Mouse (Mus musculus): ENCODE data around the gene Trpt1. TPM values are rescaled to one million over a fixed set of nuclear protein-coding genes. Genes with fewer than 3 reads are reported as not detected.

Gene Trpt1
- polyA plus RNA-seq, 1 experiment: 19.3 TPM

DNA sequence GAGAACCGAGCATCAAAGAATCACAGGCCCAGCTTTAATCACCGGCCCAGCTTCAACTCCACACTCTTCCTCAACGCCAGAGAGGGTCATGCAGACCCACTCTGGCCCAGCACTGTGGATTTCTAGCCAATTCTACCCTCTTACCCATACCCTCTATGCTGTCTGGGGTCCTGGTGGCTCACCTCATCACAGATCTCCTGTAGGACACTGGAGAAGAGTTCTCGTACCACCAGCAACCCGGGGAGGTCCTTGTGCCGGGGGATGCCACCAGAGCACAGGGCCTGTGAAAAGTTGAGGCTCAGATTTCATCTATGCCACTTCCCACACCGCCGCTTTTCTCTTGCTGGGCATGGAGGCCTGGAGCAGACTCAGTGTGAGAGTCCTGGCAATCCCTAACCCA is 1.4 kb upstream of the Trpt1 start:
- peak; percentile 1 for DNase-seq
- 74% methylated on average over 8 of the region's 8 CpGs for WGBS
- Histone ChIP-seq H3K4me1 (ENCODE audit: control insufficient read depth, insufficient read depth, low read length) (peaks cover 4% of the 10 kb centered on the region; the same call in 1 of the 2 replicates), H3K36me3 (ENCODE audit: control insufficient read depth, insufficient read depth, low read length) (no peaks in the 10 kb centered on the region), H3K4me3 (ENCODE audit: insufficient read depth, low read depth, low read length) (peak overlapping the region; percentile 64), H3K27me3 (replicated peaks; ENCODE audit: control insufficient read depth, insufficient read depth, low read length) (no peaks in the 10 kb centered on the region), H3K27ac (ENCODE audit: insufficient read depth, low read depth, low read length) (no peak overlapping the region)
- TF ChIP-seq CTCF (conservative IDR thresholded peaks at IDR 0.05; ENCODE audit: insufficient read depth, insufficient read length, low read depth, low read length): no peak
- TF ChIP-seq POLR2A (IDR thresholded peaks at IDR 0.05; ENCODE audit: low read depth, low read length): no peak

DNA sequence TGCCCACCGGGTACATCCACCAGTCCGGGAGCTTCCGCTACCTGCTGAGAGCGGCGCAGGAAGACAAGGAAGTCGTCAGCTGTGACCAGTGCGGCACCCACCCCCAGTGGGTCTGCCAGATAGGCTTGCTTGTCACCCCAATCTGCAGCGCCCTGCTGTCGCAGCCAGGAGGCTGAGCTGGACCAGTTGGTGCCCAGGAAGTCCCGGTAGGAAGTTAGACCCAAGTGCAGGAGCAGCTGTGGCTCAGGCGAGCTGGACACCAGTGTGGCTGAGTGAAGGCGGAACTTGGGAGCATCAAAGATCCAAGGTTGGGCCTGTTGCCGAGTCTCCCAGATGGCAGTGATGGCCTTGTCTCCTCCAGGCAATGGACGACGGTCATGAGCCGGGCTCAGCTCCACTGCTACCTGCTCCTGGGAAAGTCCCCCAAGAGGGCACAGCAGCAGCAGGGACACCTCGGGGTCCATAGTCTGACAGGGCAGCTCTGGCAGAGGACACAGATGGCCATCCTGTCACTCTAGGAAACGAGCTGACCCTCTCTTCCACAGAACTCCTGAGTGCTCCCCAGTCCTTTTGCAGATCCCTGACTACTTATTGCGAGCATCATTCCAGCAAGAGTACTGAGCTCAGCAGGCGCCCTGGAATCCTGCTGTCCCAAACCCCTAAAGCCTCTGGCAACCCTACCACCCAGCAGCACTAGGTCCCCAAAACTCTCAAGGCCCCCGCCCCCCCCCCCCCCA is 508 bp upstream of the Trpt1 start:
- 26% methylated on average over 21 of the region's 21 CpGs for WGBS
- peak; percentile 30 for DNase-seq

DNA sequence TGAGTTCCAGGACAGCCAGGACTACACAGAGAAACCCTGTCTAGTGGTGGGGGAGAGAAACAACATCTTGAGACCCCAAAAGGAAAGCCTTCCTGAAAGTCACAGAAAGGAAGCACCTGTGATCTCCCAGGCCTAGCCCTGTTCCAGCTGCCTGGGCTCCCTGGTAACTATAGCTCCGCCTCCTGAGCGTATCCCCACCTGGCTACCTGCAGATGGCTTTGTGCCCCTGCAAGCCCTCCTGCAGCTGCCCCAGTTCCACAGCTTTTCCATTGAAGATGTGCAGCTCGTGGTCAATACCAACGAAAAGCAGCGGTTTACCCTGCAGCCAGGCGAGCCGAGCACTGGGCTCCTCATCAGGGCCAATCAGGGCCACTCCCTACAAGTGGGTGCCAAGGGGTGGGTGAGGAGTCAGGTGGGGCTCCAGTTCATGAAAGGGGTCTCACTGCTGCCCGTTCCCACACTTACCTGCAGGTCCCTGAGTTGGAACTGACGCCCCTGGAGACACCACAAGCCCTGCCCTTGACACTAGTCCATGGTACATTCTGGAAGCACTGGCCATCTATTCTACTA is 1.9 kb downstream of the Trpt1 start:
- peak; percentile 0 for DNase-seq
- Histone ChIP-seq H3K27me3 (replicated peaks; ENCODE audit: control insufficient read depth, insufficient read depth, low read length) (no peaks in the 10 kb centered on the region), H3K27ac (ENCODE audit: insufficient read depth, low read depth, low read length) (no peak overlapping the region), H3K36me3 (ENCODE audit: control insufficient read depth, insufficient read depth, low read length) (no peaks in the 10 kb centered on the region), H3K4me1 (ENCODE audit: control insufficient read depth, insufficient read depth, low read length) (no peaks in the 10 kb centered on the region; the same call in 1 of the 2 replicates), H3K4me3 (ENCODE audit: insufficient read depth, low read depth, low read length) (no peak overlapping the region)
- TF ChIP-seq POLR2A (IDR thresholded peaks at IDR 0.05; ENCODE audit: low read depth, low read length) (no peak), CTCF (conservative IDR thresholded peaks at IDR 0.05; ENCODE audit: insufficient read depth, insufficient read length, low read depth, low read length) (no peak)
- 91% methylated on average over 9 of the region's 9 CpGs for WGBS

More for the DNA sequence above, 508 bp upstream of the Trpt1 start:
- Histone ChIP-seq H3K4me3 (ENCODE audit: insufficient read depth, low read depth, low read length) (peak overlapping the region; percentile 64), H3K27me3 (replicated peaks; ENCODE audit: control insufficient read depth, insufficient read depth, low read length) (no peaks in the 10 kb centered on the region), H3K36me3 (ENCODE audit: control insufficient read depth, insufficient read depth, low read length) (no peaks in the 10 kb centered on the region), H3K4me1 (ENCODE audit: control insufficient read depth, insufficient read depth, low read length) (peaks cover 4% of the 10 kb centered on the region; the same call in 1 of the 2 replicates), H3K27ac (ENCODE audit: insufficient read depth, low read depth, low read length) (peak overlapping the region; percentile 74)
- no peak for TF ChIP-seq CTCF (conservative IDR thresholded peaks at IDR 0.05; ENCODE audit: insufficient read depth, insufficient read length, low read depth, low read length)
- no peak for TF ChIP-seq POLR2A (IDR thresholded peaks at IDR 0.05; ENCODE audit: low read depth, low read length)

DNA sequence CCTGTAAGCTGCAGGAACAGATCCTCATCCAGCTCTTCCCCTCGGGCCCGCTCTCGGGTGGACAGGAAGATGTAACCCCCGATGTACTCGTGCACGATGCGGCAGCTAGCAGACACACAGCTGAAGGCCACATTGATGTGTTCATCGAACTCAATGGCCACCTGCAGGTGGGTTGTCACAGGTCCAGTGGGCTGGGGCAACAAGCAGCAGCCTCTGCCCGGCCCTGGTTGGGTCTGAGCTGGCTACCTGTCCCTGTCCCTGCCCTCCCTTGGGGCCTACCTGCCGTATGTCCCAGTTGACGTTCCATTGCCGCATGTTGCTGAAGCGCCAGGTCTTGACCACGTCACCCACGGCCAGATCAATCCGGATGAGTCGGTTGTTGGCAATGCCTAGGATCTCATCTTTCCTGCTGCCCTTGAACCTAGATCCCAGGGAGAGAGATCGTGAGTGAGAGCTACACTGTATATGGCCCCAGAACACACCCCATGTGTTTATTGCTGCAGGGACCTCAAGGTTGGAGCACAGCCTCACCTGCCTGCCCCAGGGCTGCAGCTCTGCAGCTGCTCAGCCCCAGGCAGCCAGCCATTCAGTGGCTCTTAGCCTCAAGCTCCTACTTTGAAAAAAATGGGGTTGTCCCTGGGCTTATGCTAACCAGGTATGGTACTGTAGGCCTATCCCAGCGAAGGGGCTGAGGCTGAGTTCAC is 3.6 kb downstream of the Trpt1 start:
- TF ChIP-seq CTCF (conservative IDR thresholded peaks at IDR 0.05; ENCODE audit: insufficient read depth, insufficient read length, low read depth, low read length): no peak
- TF ChIP-seq POLR2A (IDR thresholded peaks at IDR 0.05; ENCODE audit: low read depth, low read length): no peak
- Histone ChIP-seq H3K27ac (ENCODE audit: insufficient read depth, low read depth, low read length) (no peak overlapping the region), H3K27me3 (replicated peaks; ENCODE audit: control insufficient read depth, insufficient read depth, low read length) (no peaks in the 10 kb centered on the region), H3K4me1 (ENCODE audit: control insufficient read depth, insufficient read depth, low read length) (no peaks in the 10 kb centered on the region; the same call in 1 of the 2 replicates), H3K4me3 (ENCODE audit: insufficient read depth, low read depth, low read length) (no peak overlapping the region), H3K36me3 (ENCODE audit: control insufficient read depth, insufficient read depth, low read length) (no peaks in the 10 kb centered on the region)
- WGBS: 93% methylated on average over 19 of the region's 19 CpGs
- DNase-seq: no peak

DNA sequence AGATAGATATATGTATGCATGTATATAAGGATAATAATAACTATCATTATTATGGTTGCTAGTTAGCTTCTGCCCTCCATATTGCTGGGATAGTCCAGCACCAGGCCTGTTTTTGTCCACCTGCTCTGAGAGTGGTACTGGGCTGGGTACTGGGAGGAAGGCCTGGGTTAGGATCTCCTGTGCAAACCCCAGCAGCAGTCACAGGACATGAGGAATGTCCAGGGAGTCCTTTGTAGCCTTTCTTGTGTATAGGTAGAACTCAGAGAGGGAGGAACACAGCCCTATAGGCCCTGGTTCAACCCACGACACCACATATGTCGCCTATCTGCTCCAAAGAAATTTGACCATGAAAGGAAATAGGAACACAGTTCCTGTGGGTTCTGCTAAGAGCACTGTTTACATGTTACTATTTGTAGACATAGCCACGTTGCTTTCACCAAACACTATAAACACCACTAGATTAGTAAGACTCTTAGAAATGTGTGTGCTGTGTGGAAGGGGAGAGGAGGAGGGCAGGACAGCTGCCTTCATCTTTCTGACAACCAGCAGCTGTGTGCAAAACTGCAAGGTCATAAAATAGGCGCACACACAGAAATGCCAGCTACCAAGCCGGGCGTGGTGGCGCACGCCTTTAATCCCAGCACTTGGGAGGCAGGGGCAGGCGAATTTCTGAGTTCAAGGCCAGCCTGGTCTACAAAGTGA is 11.1 kb downstream of the Trpt1 start:
- no peaks in the 10 kb centered on the region for H3K36me3 ChIP-seq (ENCODE audit: control insufficient read depth, insufficient read depth, low read length)
- no peak overlapping the region for H3K27ac ChIP-seq (ENCODE audit: insufficient read depth, low read depth, low read length)
- H3K4me3 ChIP-seq (ENCODE audit: insufficient read depth, low read depth, low read length): no peak overlapping the region
- H3K4me1 ChIP-seq (ENCODE audit: control insufficient read depth, insufficient read depth, low read length): no peaks in the 10 kb centered on the region
- WGBS: 78% methylated on average over 9 of the region's 9 CpGs
- H3K27me3 ChIP-seq (replicated peaks; ENCODE audit: control insufficient read depth, insufficient read depth, low read length): no peaks in the 10 kb centered on the region
- DNase-seq: no peak
- TF ChIP-seq POLR2A (IDR thresholded peaks at IDR 0.05; ENCODE audit: low read depth, low read length) (no peak), CTCF (conservative IDR thresholded peaks at IDR 0.05; ENCODE audit: insufficient read depth, insufficient read length, low read depth, low read length) (no peak)

DNA sequence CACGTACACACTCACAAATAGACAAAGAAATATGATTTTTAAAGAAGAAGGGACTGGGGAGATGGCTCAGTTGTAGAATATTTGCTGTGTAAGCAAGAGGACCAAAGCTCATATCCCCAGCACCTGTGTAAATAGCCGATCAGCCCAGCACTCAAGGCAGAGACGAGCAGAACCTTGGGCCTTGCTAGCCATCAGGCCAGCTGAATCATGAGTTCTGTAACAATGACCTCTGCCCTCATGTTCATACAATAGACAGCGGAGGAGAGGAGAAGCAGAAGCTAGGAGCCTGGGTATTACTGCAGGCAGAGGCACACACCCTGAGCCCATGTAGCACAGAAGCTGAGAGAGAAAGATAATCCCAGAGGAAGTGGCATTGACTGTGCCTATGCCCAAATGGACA is 16.5 kb downstream of the Trpt1 start:
- Histone ChIP-seq H3K27me3 (replicated peaks; ENCODE audit: control insufficient read depth, insufficient read depth, low read length) (no peaks in the 10 kb centered on the region), H3K36me3 (ENCODE audit: control insufficient read depth, insufficient read depth, low read length) (no peaks in the 10 kb centered on the region)
- WGBS: 60% methylated on average over 4 of the region's 4 CpGs

More for the DNA sequence above, 16.5 kb downstream of the Trpt1 start:
- H3K27ac ChIP-seq (ENCODE audit: insufficient read depth, low read depth, low read length): no peak overlapping the region
- no peak overlapping the region for H3K4me3 ChIP-seq (ENCODE audit: insufficient read depth, low read depth, low read length)
- TF ChIP-seq CTCF (conservative IDR thresholded peaks at IDR 0.05; ENCODE audit: insufficient read depth, insufficient read length, low read depth, low read length) (no peak), POLR2A (IDR thresholded peaks at IDR 0.05; ENCODE audit: low read depth, low read length) (no peak)
- no peaks in the 10 kb centered on the region for H3K4me1 ChIP-seq (ENCODE audit: control insufficient read depth, insufficient read depth, low read length)
- DNase-seq: peak; percentile 46
